Mouse (Mus musculus) stomach, adult 2 months (tissue): ENCODE measurements around the gene Clec10a. TPM values are rescaled to one million over a fixed set of nuclear protein-coding genes. Genes with fewer than 3 reads are reported as not detected.

Source experiments
- polyA plus RNA-seq: library from polyadenylated mRNA; depleted of rRNA; stranded (reverse); fragments of >200 nt; gene quantifications from 2 replicates; pipeline ENCODE4 v1.2.3, GENCODE M21; 2012; rRNA removed

Gene Clec10a
- 1.6 and 2.4 TPM in 2 replicates for polyA plus RNA-seq

GRCm38 (mm10) chr11:70155897-70156296 lies at the start of gene Clec10a:
Gene Clec10a (plus strand): TSS chr11:70156197.

GRCm38 (mm10) chr11:70129926-70130379 lies 26.0 kb upstream of the Clec10a start, which contains the start of gene Mgl2:
Gene Mgl2 (plus strand): TSS chr11:70130329.

GRCm38 (mm10) chr11:70212423-70212822 lies 56.4 kb downstream of the Clec10a start, which contains the start of gene Slc16a11:
Gene Slc16a11 (plus strand): TSS chr11:70212752.

Other genes starting within 250 kb of the Clec10a start
- 71.1 and 72.4 TPM in 2 replicates for gene Gps2, start 242.3 kb upstream of the Clec10a start, polyA plus RNA-seq
- gene Eif5a, start 234.2 kb upstream of the Clec10a start, polyA plus RNA-seq = 152 and 162 TPM in 2 replicates
- 26.1 and 33.8 TPM in 2 replicates for gene Ybx2, start 220.4 kb upstream of the Clec10a start, polyA plus RNA-seq
- 51.9 and 55.0 TPM in 2 replicates for gene Slc2a4, start 208.0 kb upstream of the Clec10a start, polyA plus RNA-seq
- gene Cldn7, start 191.4 kb upstream of the Clec10a start, polyA plus RNA-seq = 3.6 and 4.8 TPM in 2 replicates
- gene Ctdnep1, start 175.0 kb upstream of the Clec10a start, polyA plus RNA-seq = 39.4 and 42.7 TPM in 2 replicates
- 27.8 and 29.8 TPM in 2 replicates for gene Elp5, start 173.7 kb upstream of the Clec10a start, polyA plus RNA-seq
- gene Gabarap, start 165.1 kb upstream of the Clec10a start, polyA plus RNA-seq = 180 and 211 TPM in 2 replicates
- 2.7 and 4.8 TPM in 2 replicates for gene Phf23, start 160.4 kb upstream of the Clec10a start, polyA plus RNA-seq
- gene Dvl2, start 155.6 kb upstream of the Clec10a start, polyA plus RNA-seq = 5.2 and 6.7 TPM in 2 replicates
- 53.2 and 55.7 TPM in 2 replicates for gene Acadvl, start 140.8 kb upstream of the Clec10a start, polyA plus RNA-seq
- 5.7 and 6.6 TPM in 2 replicates for gene Dlg4, start 139.3 kb upstream of the Clec10a start, polyA plus RNA-seq
- 0.32 TPM in 1 of 2 replicates, not detected in the other for gene Asgr1, start 102.1 kb upstream of the Clec10a start, polyA plus RNA-seq
- gene Asgr2, start 63.6 kb upstream of the Clec10a start, polyA plus RNA-seq = 0.20 and 0.28 TPM in 2 replicates
- gene Mgl2, start 25.9 kb upstream of the Clec10a start, polyA plus RNA-seq = 1.7 TPM in 2 replicates
- 36.1 and 38.9 TPM in 2 replicates for gene Slc16a11, start 56.6 kb downstream of the Clec10a start, polyA plus RNA-seq
- 3.0 and 3.9 TPM in 2 replicates for gene Slc16a13, start 64.9 kb downstream of the Clec10a start, polyA plus RNA-seq
- 1.9 and 2.1 TPM in 2 replicates for gene Bcl6b, start 73.6 kb downstream of the Clec10a start, polyA plus RNA-seq
- 20.2 and 24.1 TPM in 2 replicates for gene 0610010K14Rik, start 81.7 kb downstream of the Clec10a start, polyA plus RNA-seq
- gene Gm21988, start 83.6 kb downstream of the Clec10a start, polyA plus RNA-seq = 4.3 and 5.2 TPM in 2 replicates
- 128 and 152 TPM in 2 replicates for gene Rnasek, start 83.6 kb downstream of the Clec10a start, polyA plus RNA-seq
- gene Alox12, start 99.2 kb downstream of the Clec10a start, polyA plus RNA-seq = 3.8 and 5.6 TPM in 2 replicates
- 0.29 and 0.41 TPM in 2 replicates for gene Alox12e, start 166.4 kb downstream of the Clec10a start, polyA plus RNA-seq
- 3.4 and 10.5 TPM in 2 replicates for gene Alox15, start 195.8 kb downstream of the Clec10a start, polyA plus RNA-seq